Mouse (Mus musculus) spleen, adult 2 months (tissue): ENCODE data around the gene Gm36079.
"Not testable (repeated sequence)": the region's sequence is repeated elsewhere in the genome, so short reads cannot be mapped to it uniquely, and the experiment has no call there.

ENCODE experiments used
- CTCF ChIP-seq: fragments of 200-500 bp; IDR thresholded peaks from 2 replicates; pipeline ENCODE4 v1.5.1; 2011; ENCODE audit warnings: mild to moderate bottlenecking, inconsistent platforms; ENCODE audit not compliant: insufficient read depth, insufficient read length, insufficient replicate concordance; ENCODE audit errors: extremely low read depth
- POLR2A ChIP-seq: fragments of 200-500 bp; IDR thresholded peaks from 2 replicates; pipeline ENCODE4 v1.6.1; 2011; ENCODE audit warnings: low read depth, low read length, inconsistent platforms

GRCm38 (mm10) chr13:120024581-120024980 lies 2.2 kb downstream of the Gm36079 start:
- TF ChIP-seq POLR2A, CTCF: not testable (repeated sequence)
